Mouse (Mus musculus) lung, embryonic 14.5 days (tissue): ENCODE measurements at regions not wholly inside any gene's neighbourhood (a gene's known extent, or its start where the extent isn't known, plus 50 kb on each side); places are given as distances from the start of the nearest gene placed in this dataset.
"Not testable (repeated sequence)": the region's sequence is repeated elsewhere in the genome, so short reads cannot be mapped to it uniquely, and the experiment has no call there.

Experiments used
- ATAC-seq: fragments of 200-750 bp; cut with Nextera tagmentation; 2 replicates; pipeline ENCODE4 v1.8.0; 2017; ENCODE audit warnings: mild to moderate bottlenecking, moderate TSS enrichment, moderate library complexity; ENCODE audit not compliant: insufficient read depth
- DNase-seq: peaks from one replicate; pipeline ENCODE4 v3.0.0-alpha.2; 2015
- H3K27ac ChIP-seq: fragments of 300-500 bp; sonication (generic); 2 replicates; pipeline ENCODE4 v1.5.1; 2014; ENCODE audit warnings: low read depth, mild to moderate bottlenecking, moderate library complexity
- H3K27me3 ChIP-seq: fragments of 300-500 bp; sonication (generic); 2 replicates; pipeline ENCODE4 v1.6.1; 2014; ENCODE audit warnings: low read length, control low read depth; ENCODE audit not compliant: insufficient read depth
- H3K36me3 ChIP-seq: fragments of 300-500 bp; sonication (generic); 2 replicates; pipeline ENCODE4 v1.6.1; 2014; ENCODE audit warnings: control low read depth; ENCODE audit not compliant: insufficient read depth
- H3K4me1 ChIP-seq: fragments of 300-500 bp; sonication (generic); 2 replicates; pipeline ENCODE4 v1.6.1; 2014; ENCODE audit warnings: antibody characterized with exemption, control low read depth; ENCODE audit not compliant: insufficient read depth
- H3K4me2 ChIP-seq: fragments of 300-500 bp; sonication (generic); 2 replicates; pipeline ENCODE4 v1.6.1; 2014; ENCODE audit warnings: mild to moderate bottlenecking
- H3K4me3 ChIP-seq: fragments of 300-500 bp; sonication (generic); 2 replicates; pipeline ENCODE4 v1.5.1; 2014; ENCODE audit warnings: low read depth, low read length
- H3K9ac ChIP-seq: fragments of 300-500 bp; sonication (generic); 2 replicates; pipeline ENCODE4 v1.6.1; 2014
- H3K9me3 ChIP-seq: fragments of 300-500 bp; sonication (generic); 2 replicates; pipeline ENCODE4 v1.6.1; 2016; ENCODE audit warnings: low read depth, low read length, control low read depth
- CTCF ChIP-seq: IDR thresholded peaks from 2 replicates; pipeline ENCODE4 v1.5.1; 2016; ENCODE audit warnings: antibody characterized with exemption, low read depth
- WGBS: fragments of 180-500 bp; shearing (Covaris S2); extraction: QIAGEN DNeasy Blood & Tissue Kit; methylation state at CpG from one replicate; pipeline ENCODE4 v1.1.7; 2014; 5-methylcytosine and 5-hydroxymethylcytosine counted together

- Histone ChIP-seq H3K9me3 (no peaks in the 10 kb centered on the region), H3K36me3 (no peaks in the 10 kb centered on the region), H3K27ac (no peak overlapping the region), H3K4me1 (no peaks in the 10 kb centered on the region), H3K4me3 (no peak overlapping the region), H3K27me3 (no peaks in the 10 kb centered on the region), H3K9ac (no peak overlapping the region), H3K4me2 (no peak overlapping the region)
- no peak for TF ChIP-seq CTCF
- ATAC-seq (peak; percentile 83), DNase-seq (peak; percentile 65)
- whole genome bisulfite sequencing, result 39% methylated on average over 6 of the region's 6 CpGs
Measured at GRCm38 (mm10) chr3:124157858-124158655, 162.6 kb upstream of the Tram1l1 start.

GRCm38 (mm10) chr3:124193331-124193730, 127.3 kb upstream of the Tram1l1 start:
- ATAC-seq, H3K4me1 ChIP-seq, DNase-seq, H3K27me3 ChIP-seq, H3K27ac ChIP-seq, H3K9ac ChIP-seq, H3K4me2 ChIP-seq, H3K36me3 ChIP-seq, H3K9me3 ChIP-seq, H3K4me3 ChIP-seq: not testable (repeated sequence)
- 48% methylated on average over 6 of the region's 6 CpGs for WGBS

GRCm38 (mm10) chr3:124200226-124200940, 120.3 kb upstream of the Tram1l1 start:
- not testable (repeated sequence) for H3K9ac ChIP-seq, H3K9me3 ChIP-seq, DNase-seq, H3K4me1 ChIP-seq, H3K27ac ChIP-seq, ATAC-seq, H3K4me3 ChIP-seq, H3K4me2 ChIP-seq, H3K27me3 ChIP-seq, H3K36me3 ChIP-seq
- WGBS, result 69% methylated on average over 9 of the region's 9 CpGs

- Histone ChIP-seq H3K27me3 (no peaks in the 10 kb centered on the region), H3K27ac (no peak overlapping the region), H3K4me2 (no peak overlapping the region), H3K9me3 (no peaks in the 10 kb centered on the region), H3K9ac (no peak overlapping the region), H3K4me3 (no peak overlapping the region), H3K36me3 (no peaks in the 10 kb centered on the region), H3K4me1 (no peaks in the 10 kb centered on the region)
- TF ChIP-seq CTCF, result no peak
- WGBS, result 83% methylated on average over 2 of the region's 2 CpGs
- no peak for DNase-seq
- ATAC-seq, result no peak
Measured at GRCm38 (mm10) chr3:124217131-124217530, 103.5 kb upstream of the Tram1l1 start.

GRCm38 (mm10) chr3:124225982-124226381, 94.7 kb upstream of the Tram1l1 start:
- no peak overlapping the region for H3K4me3 ChIP-seq
- TF ChIP-seq CTCF, result peak; percentile 34; the same call in 1 of the 2 replicates
- peak; percentile 3 for DNase-seq
- H3K27me3 ChIP-seq, result no peaks in the 10 kb centered on the region
- H3K4me1 ChIP-seq, result no peaks in the 10 kb centered on the region
- WGBS, result 72% methylated on average over 4 of the region's 4 CpGs
- H3K9ac ChIP-seq, result no peak overlapping the region
- H3K9me3 ChIP-seq, result no peaks in the 10 kb centered on the region
- no peak for ATAC-seq
- H3K4me2 ChIP-seq, result no peak overlapping the region
- no peaks in the 10 kb centered on the region for H3K36me3 ChIP-seq
- no peak overlapping the region for H3K27ac ChIP-seq

GRCm38 (mm10) chr3:124227701-124228100, 93.0 kb upstream of the Tram1l1 start:
- no peaks in the 10 kb centered on the region for H3K9me3 ChIP-seq
- H3K36me3 ChIP-seq, result no peaks in the 10 kb centered on the region
- TF ChIP-seq CTCF, result no peak
- no peaks in the 10 kb centered on the region for H3K4me1 ChIP-seq
- H3K9ac ChIP-seq, result no peak overlapping the region
- ATAC-seq (no peak), DNase-seq (no peak)
- no peak overlapping the region for H3K27ac ChIP-seq
- no peaks in the 10 kb centered on the region for H3K27me3 ChIP-seq
- no peak overlapping the region for H3K4me3 ChIP-seq
- H3K4me2 ChIP-seq, result no peak overlapping the region

- no peak for TF ChIP-seq CTCF
- no peak overlapping the region for H3K4me3 ChIP-seq
- 71% methylated on average over 5 of the region's 5 CpGs for WGBS
- no peaks in the 10 kb centered on the region for H3K4me1 ChIP-seq
- no peaks in the 10 kb centered on the region for H3K36me3 ChIP-seq
- ATAC-seq (no peak), DNase-seq (no peak)
- H3K27me3 ChIP-seq, result no peaks in the 10 kb centered on the region
- H3K9ac ChIP-seq, result no peak overlapping the region
- H3K9me3 ChIP-seq, result no peaks in the 10 kb centered on the region
- H3K27ac ChIP-seq, result no peak overlapping the region
- no peak overlapping the region for H3K4me2 ChIP-seq
Measured at GRCm38 (mm10) chr3:124240936-124241733, 79.5 kb upstream of the Tram1l1 start.
